ENCODE assay signal across 8 mouse cellular contexts in the genomic region with DNA sequence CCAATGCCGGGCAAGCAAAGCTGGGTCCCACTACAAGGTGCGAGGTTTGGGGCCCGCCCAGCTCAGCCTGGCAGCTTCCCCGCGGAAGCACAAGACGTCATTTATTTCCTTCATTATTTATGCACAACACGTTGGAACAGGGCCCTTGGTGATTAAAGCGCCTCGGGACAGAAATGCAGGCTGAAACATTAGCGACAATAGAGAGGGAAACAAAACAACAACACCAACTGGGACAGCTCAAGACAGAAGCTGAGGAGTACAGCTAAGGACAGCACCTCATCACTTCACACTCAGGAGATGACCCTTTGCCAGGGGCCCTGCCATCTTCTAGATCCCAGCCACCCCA.
DNase-seq lines count a peak whose midpoint lies in the region; ATAC-seq and TF ChIP-seq lines count a peak whose summit lies in the region.

No protein-coding gene starts in this region.

- DNase-seq in lung, embryonic 14.5 days, result peak; percentile 52
- no peak for DNase-seq in lung, postnatal 25 days (ENCODE audit: low spot score)
- no peak for DNase-seq in midbrain, embryonic 10.5 days (ENCODE audit: low spot score)
- DNase-seq in thymus, postnatal 10 days (ENCODE audit: low spot score in 2 of 2), result no peak
- no peak for DNase-seq in layer of hippocampus, postnatal 25 days (ENCODE audit: extremely low spot score in 1 of 2, low spot score in 1 of 2)
- DNase-seq in adrenal gland, adult 2 months, result no peak

- no peak overlapping the region for H3K27ac ChIP-seq in lung, embryonic 14.5 days (ENCODE audit: low read depth)
- peak overlapping the region; percentile 68 for H3K27ac ChIP-seq in forebrain, embryonic 13.5 days
- H3K27ac ChIP-seq in kidney, embryonic 14.5 days (ENCODE audit: low read depth, low read length), result no peak overlapping the region
- no peak overlapping the region for H3K27ac ChIP-seq in midbrain, embryonic 10.5 days (replicated peaks)

- TF ChIP-seq CTCF in lung, embryonic 14.5 days (IDR thresholded peaks at IDR 0.05; ENCODE audit: low read depth), result no peak

- H3K27me3 ChIP-seq in lung, embryonic 14.5 days (ENCODE audit: insufficient read depth, low read length), result no peaks in the 10 kb centered on the region
- no peaks in the 10 kb centered on the region for H3K27me3 ChIP-seq in forebrain, embryonic 13.5 days
- peaks cover 11% of the 10 kb centered on the region; the same call in 1 of the 2 replicates for H3K27me3 ChIP-seq in kidney, embryonic 14.5 days (ENCODE audit: control insufficient read depth, insufficient read depth, low read length)
- H3K27me3 ChIP-seq in midbrain, embryonic 10.5 days (ENCODE audit: low read depth, poor library complexity, severe bottlenecking), result peaks cover 31% of the 10 kb centered on the region

- 5% methylated on average over 10 of the region's 10 CpGs for WGBS in lung, embryonic 14.5 days
- WGBS in forebrain, embryonic 13.5 days, result under 1% methylated on average over 10 of the region's 10 CpGs
- 3% methylated on average over 10 of the region's 10 CpGs for WGBS in kidney, embryonic 14.5 days
- 8% methylated on average over 10 of the region's 10 CpGs for WGBS in midbrain, embryonic 10.5 days

- peak; percentile 38; the same call in 1 of the 2 replicates for ATAC-seq in lung, embryonic 14.5 days (ENCODE audit: insufficient read depth)
- peak; percentile 89 for ATAC-seq in forebrain, embryonic 13.5 days
- no peak for ATAC-seq in kidney, embryonic 14.5 days (ENCODE audit: low FRiP score, low TSS enrichment)

- H3K36me3 ChIP-seq in lung, embryonic 14.5 days (ENCODE audit: insufficient read depth), result no peaks in the 10 kb centered on the region
- H3K36me3 ChIP-seq in forebrain, embryonic 13.5 days (ENCODE audit: poor library complexity, severe bottlenecking), result no peaks in the 10 kb centered on the region
- no peaks in the 10 kb centered on the region for H3K36me3 ChIP-seq in kidney, embryonic 14.5 days (ENCODE audit: control insufficient read depth, insufficient read depth, low read length)
- H3K36me3 ChIP-seq in midbrain, embryonic 10.5 days, result no peaks in the 10 kb centered on the region

- peak overlapping the region; percentile 15 for H3K4me3 ChIP-seq in lung, embryonic 14.5 days (ENCODE audit: low read depth, low read length)
- peak overlapping the region; percentile 19 for H3K4me3 ChIP-seq in forebrain, embryonic 13.5 days
- no peak overlapping the region; the same call in 1 of the 2 replicates for H3K4me3 ChIP-seq in kidney, embryonic 14.5 days (ENCODE audit: low read length)
- peak overlapping the region; percentile 36 for H3K4me3 ChIP-seq in midbrain, embryonic 10.5 days

- H3K4me1 ChIP-seq in lung, embryonic 14.5 days (ENCODE audit: insufficient read depth), result peaks cover 2% of the 10 kb centered on the region; the same call in 1 of the 2 replicates
- peaks cover 29% of the 10 kb centered on the region for H3K4me1 ChIP-seq in forebrain, embryonic 13.5 days
- H3K4me1 ChIP-seq in kidney, embryonic 14.5 days (ENCODE audit: control insufficient read depth, insufficient read depth, low read length), result peaks cover 10% of the 10 kb centered on the region; the same call in 1 of the 2 replicates
- peaks cover 20% of the 10 kb centered on the region for H3K4me1 ChIP-seq in midbrain, embryonic 10.5 days

- peak overlapping the region; percentile 50 for H3K4me2 ChIP-seq in lung, embryonic 14.5 days
- peak overlapping the region; percentile 55 for H3K4me2 ChIP-seq in forebrain, embryonic 13.5 days
- peak overlapping the region; percentile 44 for H3K4me2 ChIP-seq in kidney, embryonic 14.5 days (replicated peaks; ENCODE audit: low read depth, low read length)

- no peaks in the 10 kb centered on the region for H3K9me3 ChIP-seq in lung, embryonic 14.5 days (ENCODE audit: low read depth, low read length)
- H3K9me3 ChIP-seq in forebrain, embryonic 13.5 days (replicated peaks), result no peaks in the 10 kb centered on the region
- peaks cover 3% of the 10 kb centered on the region; the same call in 1 of the 2 replicates for H3K9me3 ChIP-seq in kidney, embryonic 14.5 days (ENCODE audit: control insufficient read depth, low read length)
- 0 out of 2 replicates have a peak, but pooled peaks cover 3% of the 10 kb centered on the region for H3K9me3 ChIP-seq in midbrain, embryonic 10.5 days (replicated peaks)

- H3K9ac ChIP-seq in lung, embryonic 14.5 days, result no peak overlapping the region
- peak overlapping the region; percentile 40; the same call in 1 of the 2 replicates for H3K9ac ChIP-seq in forebrain, embryonic 13.5 days
- H3K9ac ChIP-seq in kidney, embryonic 14.5 days (ENCODE audit: low read depth, low read length), result no peak overlapping the region
